Mouse (Mus musculus): Measurements from ENCODE around the gene Map3k7cl. TPM values are rescaled to one million over a fixed set of nuclear protein-coding genes. Genes with fewer than 3 reads are reported as not detected.

Gene Map3k7cl
- total RNA-seq, 1 experiment from 2014 or later: 0.82 TPM

DNA sequence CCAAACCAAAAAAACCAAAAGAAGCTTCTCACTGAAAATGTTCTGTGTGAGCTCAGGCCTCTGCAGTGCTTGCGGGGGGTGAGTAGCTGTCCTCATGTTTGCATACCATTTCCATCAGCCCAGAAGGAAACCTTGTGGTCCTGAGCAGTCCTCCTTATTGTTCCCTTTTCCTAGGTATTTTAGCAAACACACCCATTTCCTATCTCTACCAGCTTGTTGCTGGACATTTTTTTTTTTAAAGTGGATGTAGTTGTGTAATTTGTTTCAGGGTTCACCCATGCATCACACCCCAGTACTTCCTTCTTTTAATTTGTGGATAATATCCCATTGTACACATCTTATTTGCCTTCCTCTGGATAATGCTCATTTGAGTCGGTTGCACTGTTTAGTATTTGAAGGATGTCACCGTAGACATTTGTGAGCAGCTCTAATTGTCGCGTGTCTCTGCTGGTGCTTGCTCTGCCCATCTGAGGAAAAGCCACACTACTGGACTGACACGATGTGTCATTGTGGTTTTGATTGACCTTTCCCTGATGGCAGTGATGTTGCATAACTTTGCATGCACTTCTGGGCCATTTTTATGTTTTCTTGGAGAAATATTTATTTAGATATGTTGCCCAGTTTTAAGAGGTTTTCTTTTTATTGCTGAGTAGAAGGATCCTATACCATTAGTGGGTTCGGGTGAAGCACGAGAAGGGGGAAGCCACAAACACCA, 32.6 kb downstream of the Map3k7cl start:
- no peak for DNase-seq

DNA sequence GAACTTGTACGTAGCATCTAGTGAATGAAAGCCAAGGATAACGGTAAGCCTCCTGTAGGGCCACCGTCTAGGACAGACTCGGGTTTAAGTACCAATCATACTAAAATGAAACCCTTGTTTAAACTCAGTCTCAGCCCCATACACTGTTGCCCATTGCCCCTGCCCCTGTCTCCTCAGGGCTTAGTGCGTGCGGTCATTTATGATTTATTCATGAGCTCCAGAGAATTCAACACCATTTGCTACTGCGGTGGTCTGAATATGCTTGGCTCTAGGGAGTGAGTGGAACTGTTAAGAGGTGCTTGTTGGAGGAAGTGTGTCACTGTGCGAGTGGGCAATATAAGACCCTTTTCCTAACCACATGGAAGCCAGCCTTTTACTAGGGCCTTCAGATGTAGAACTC, 34.7 kb downstream of the Map3k7cl start:
- DNase-seq: no peak

DNA sequence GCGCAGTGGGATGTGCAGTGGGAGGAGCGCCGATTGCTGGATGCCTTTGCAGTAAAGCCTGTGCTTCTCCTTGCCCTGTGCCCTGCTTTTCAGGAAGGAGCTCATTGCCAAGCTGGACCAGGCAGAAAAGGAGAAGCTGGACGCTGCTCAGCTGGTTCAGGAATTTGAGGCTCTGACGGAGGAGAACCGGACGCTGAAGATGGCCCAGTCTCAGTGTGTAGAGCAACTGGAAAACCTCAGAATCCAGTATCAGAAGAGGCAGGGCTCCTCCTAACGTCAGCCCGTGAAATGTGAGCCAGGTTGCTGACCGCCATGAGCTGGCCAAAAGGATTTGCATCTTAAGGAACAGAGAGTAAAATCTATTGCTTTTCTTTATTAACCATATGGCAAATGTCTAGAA, 41.0 kb downstream of the Map3k7cl start:
- no peak for DNase-seq

DNA sequence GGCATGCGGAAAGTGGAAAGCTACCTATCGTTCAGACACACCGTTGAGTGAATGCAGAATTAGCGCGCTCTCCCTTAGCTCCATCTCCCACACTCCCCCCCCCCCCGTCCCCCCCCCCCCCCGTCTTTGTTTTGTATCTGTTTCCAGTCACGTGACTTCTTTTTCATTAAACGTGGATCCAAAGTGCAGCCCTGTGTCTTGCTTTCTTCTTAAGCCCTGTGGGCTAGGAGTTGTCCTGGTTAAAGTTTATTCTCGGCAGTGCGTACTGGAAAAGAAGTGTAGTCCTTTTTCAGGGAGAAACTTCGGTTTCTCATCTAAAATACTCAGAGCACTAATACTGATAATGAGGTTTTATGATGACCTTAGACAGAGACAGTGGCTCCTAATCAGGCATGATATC, 42.0 kb downstream of the Map3k7cl start:
- no peak for DNase-seq

DNA sequence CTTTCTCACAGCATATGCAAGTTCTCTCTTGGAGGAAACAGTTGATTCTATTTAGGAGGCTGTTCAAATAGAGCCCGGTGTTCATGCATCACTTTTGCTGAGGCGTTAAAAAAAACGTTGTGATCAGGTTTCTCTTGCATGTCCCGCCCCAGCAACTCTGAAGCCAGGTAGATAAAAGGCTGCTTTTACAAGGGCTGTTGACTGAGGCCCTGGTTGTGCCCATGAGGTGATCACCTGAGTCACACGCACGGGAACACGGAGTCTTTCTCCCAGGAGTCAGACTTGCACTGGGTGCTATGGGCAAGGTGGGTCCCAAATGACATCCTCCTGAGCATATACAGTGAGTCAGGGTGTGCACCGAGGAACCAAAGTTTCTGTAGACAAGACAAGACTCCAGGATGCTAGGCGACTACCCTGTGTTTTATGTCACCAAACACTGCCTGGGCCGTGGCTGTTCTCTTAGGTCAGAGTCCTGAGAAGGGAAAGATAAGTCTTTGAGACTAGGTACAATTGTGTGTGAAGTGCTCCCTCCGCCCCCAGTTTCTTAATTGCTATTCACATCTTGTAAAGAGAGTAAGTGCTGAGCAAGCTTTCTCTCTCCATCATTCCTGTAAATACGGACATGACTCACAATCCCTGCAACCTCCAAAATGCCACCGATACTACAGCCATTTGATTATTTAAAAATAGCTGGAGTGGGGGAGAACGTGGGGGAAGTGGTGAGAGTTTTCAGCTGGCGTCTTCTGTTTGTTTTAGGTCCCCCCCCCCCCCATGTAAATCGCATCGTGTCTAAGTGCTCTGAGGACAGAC, 49.8 kb downstream of the Map3k7cl start:
- DNase-seq: no peak

DNA sequence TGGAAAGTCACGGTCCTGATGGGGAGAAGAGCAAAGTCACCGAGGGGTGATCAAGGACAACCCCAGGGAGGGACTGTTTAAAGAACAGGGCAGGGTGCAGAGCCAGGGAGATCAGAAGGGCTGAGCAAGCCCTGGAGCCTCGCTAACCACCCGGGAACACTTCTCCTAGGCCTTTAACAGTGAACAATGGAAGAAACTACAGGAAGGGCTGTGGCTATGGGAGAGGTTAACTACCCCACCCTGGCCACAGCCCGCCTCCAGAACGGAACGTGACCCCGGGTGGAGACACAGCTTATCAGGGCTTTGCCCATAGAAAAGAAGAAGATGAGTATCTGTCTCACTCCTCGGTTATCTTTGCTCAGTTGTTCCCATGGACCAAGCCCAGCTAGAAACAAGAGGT, 50.9 kb downstream of the Map3k7cl start:
- DNase-seq: no peak

DNA sequence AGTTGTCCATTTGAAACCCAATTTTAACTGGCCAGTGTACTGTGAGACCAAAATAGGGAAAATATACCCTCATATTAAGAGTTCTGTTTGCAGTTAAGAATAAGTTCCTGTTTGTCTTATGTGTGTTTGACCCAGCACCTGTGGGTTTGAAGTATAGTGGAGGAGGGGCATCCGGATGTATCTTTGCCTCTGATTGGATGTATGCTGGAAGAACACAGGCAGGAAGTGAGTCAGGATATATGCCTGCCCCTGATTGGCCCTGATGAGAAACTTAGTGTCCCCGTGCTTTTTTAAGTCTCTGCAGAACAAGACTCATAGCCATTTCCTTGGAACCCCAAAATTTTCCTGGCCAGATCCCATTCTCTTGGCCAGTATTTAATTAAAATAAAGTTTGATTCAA, 51.8 kb downstream of the Map3k7cl start:
- no peak for DNase-seq

DNA sequence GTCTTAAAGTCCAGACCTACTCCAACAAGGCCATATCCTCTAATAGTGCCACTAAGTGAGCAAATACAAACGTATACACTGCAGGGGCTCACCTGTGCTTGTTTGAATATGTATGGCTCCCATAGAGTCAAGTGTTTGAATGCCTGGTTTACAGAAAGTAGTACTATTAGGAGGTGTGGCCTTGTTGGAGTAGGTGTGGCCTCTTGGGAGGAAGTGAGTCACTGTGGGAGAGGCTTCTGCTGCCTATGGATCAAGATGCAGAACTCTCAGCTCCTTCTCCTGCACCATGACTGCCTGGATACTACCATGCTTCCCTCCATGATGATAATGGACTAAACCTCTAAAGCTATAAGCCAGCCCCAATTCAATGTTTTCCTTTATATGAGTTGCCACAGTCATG, 54.3 kb downstream of the Map3k7cl start:
- DNase-seq: no peak

DNA sequence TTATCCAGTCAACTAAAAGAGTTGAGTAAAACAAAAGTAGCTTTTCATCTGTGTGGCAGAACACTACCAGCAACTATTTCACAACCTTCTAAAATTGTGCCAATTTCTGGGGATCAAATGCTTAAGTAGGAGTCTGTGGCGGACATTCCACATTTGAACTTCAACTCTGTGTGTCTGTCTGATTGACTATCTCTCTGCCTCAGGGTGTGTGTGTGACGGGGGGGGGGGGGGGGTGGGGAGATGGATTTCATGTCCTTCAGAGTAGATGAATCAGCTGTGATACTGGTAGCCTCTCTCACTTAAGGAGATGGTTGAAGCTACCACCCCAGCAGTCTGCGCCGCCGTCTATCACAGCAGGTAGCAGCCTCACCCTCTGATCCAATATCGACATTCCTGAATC, 54.8 kb downstream of the Map3k7cl start:
- no peak for DNase-seq

DNA sequence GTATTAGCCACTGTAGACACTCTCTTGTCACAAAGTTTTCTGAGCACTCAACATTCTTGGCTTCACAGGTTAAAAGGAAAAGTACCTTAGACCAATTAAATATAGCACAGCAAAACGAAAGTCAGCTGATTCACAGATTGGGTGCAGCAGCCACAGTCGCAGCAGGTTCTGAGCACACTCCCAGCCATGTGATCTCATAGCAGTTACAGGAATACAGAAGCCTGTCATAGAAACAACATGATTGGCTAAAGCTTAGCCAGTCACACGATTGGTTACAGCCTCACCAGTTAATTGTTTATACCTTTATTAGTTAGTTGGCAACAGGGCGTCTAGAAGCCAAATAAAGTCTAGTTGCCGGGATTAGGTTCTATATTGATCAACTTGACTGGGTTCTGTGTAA, 57.0 kb downstream of the Map3k7cl start:
- DNase-seq: no peak

DNA sequence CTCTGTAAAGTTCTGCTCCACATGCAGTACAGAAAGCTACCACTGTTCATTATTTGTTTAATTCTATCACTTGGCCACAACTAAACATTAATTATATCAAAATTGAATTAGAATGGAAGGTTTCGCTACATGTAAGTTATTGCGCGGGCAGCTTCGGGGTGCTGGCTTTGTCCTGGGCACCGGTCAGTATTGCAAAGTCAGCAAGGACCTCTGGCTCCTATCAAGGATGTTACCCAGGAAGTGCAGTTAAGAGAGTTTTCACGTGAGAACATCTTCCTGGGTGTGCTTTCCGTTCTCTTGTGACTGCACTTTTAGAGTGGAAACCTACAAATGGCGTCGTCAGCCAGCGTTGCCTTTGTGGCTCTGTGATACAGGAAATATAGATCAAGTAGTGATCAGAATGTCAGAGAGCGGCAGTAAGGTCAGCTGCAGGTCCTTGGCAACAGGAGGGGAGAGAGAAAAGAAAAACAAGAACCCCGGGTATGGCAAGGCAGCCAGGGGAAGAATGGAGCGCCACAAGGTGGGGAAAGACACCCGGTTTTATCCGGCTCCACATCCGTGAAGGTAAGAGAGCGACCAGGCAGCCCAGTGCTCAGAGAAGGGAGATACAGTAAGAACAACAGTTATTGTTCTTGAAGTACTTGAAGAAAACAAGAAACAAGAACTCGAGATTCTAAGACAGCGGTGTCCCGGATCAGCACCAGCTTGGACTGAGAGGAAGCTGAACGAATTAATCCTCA, 57.6 kb downstream of the Map3k7cl start:
- DNase-seq: no peak

DNA sequence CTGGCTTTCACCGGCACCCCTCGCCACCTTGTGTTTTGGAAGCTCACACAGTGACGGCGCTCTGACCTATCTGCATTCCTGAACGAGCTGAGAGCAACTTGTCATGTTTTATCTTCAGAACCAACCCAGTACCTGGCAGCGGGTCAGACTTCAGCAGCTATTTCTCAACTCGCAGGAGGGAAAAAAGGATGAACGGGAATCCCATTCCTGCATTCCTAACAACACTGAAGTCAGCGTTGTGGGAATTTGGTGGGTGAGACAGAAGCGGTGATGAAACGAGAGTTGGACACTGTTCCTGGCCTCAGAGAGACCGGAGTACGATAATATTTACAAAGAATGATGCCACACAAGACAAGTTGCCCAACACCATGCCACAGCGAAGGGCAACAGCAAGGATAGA, 58.3 kb downstream of the Map3k7cl start:
- peak; percentile 23 for DNase-seq

DNA sequence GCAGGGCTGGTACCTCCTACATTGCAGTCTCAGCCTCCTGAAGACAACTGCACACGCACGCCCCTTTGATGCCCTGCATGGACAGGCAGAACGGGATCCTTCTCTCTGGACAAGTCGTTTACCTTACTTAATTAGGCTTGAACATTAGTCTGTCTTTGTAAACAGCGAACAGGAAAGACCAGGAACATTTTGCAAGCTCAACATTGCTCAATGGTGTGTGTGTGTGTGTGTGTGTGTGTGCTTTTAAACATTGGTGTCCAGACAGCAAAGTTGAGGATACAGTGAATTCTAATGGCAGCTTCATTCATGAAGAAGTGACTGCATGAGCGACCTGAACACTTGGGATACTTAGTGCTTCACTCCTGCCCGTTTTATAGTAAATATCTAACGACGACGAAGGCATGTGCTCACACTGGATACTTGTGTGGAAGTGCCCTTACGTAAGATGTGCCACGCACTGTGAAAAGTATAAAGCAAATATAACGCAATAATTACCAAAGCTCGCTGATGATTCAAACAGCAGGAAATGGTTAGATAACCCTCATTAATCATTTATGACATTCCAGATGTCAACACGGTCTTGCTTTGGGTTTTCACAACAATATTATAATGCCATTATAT, 59.2 kb downstream of the Map3k7cl start:
- no peak for DNase-seq

DNA sequence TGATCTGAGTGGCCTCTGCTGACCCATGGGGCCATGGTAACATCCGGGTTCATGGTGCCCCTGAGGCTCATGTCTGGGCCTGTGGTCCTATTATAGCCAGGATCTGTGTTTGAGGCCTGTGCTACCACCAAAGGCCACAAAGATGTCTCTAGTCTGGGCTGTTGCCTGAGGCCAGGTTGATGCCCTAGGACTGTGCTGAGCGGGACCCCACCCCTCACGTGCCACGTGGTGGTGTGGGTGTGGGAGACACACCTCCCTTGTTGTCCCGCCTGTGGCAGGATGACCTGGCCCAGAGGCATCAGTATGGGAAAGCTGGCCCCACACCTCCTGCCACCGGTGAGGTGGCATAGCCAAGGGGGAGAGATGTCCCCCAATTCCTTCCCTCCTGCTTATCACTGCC, 64.2 kb downstream of the Map3k7cl start:
- DNase-seq: no peak

DNA sequence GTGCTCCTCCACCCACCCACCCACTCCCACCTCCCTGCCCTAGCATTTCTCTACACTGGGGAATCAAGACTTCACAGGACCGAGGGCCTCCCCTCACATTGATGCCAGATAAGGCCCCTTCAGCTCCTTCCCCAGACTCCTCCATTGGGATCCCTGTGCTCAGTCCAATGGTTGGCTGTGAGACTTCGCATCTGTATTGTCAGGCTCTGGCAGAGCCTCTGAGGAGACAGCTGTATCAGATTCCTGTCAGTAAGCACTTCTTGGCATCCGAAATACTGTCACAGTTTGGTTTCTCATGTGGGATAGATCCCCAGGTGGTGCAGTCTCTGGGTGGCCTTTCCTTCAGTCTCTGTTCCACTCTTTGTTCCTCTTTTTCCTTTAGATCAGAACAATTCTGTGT, 68.1 kb downstream of the Map3k7cl start:
- no peak for DNase-seq

DNA sequence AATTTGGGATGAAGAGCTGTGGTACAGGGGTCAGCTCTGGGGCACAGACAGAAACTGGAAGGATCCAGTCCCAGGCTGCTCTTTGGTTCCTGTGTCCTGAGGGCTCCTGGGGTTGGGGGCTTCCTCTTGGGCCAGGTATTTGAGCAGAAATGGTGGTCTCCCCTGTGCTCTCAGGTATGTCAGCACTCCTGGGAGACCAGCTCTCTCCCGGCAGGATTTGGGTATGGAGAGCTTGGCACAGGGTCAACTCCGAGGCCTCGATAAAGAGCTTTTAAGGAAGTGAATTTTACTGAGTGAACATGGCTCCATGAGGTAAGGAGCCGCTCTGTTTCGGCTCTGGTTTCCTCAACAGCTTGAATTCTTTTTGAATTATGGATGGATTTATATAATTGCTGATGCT, 70.8 kb downstream of the Map3k7cl start:
- no peak for DNase-seq

DNA sequence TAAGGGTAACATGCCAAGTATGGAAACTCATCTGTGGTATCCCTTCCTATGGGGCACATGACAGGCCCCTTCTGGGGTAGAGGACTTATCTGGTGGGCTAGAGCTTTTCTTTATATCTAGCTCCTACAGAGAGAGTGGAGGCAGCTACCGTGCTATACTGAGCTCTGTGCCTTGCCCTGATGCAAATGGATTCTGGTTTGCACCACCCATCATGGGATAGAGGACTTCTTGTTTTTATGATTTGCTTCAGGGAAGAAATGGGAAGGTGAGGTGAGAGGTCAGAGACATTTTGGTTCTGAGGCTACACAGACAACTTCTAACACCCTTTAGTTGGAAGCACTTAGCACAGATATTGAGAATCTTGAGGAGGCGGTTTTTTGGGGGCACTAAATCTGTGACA, 71.8 kb downstream of the Map3k7cl start:
- DNase-seq: no peak

DNA sequence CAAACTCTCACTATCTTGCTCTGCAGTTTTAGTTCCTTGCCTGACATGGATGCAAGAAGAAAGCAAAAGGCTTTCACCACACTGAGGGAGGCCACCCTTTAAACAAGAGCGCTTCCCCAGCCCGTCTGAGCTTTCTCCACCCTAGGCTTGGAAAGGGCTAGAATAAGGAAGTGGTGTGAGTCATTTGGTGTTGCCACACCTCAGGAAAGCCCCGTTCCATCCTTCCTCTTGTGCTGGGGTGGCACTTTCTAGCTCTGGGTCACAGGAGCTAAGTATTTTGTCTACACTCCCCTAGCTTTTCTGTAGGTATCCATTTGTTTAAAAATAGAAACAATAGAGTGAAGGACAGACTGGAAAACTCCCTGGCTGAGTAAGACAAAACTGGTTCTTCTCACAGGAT, 72.2 kb downstream of the Map3k7cl start:
- no peak for DNase-seq

DNA sequence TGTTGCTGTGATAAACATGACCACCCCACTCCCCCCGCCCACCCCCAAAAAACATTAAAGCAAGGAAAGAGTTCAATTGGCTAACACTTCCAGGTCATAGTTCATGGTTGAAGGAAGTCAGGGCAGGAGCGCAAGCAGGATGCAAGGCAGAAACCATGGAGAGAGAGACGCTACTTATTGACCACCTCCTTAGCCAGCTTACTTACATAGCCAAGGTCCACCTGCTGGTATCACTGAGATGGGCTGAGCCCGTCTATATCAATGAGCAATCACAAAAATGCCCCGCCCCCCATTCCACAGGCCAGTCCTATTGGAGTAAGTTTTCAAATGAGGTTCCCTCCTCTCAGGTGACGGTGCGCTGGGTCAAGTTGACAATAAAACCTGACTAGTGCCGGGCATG, 72.7 kb downstream of the Map3k7cl start:
- no peak for DNase-seq

DNA sequence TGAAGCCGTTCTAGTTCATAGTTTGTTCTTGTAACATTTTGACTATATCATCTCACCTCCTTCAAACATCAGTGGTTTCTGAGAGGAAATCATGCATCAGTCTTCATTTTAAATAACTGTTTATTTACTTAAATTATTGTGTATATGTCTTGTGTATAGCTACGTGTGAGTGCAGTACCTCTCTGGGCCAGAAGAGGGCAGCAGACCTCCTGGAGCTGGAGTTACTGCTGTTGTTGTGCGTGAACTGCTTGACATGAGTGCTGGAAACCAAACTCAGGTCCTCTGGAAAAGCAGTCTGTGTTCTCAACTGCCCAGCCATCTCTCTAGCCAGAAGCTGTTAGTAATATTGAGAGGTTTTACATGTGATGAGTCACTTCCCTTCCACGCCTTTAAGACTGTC, 73.6 kb downstream of the Map3k7cl start:
- no peak for DNase-seq

DNA sequence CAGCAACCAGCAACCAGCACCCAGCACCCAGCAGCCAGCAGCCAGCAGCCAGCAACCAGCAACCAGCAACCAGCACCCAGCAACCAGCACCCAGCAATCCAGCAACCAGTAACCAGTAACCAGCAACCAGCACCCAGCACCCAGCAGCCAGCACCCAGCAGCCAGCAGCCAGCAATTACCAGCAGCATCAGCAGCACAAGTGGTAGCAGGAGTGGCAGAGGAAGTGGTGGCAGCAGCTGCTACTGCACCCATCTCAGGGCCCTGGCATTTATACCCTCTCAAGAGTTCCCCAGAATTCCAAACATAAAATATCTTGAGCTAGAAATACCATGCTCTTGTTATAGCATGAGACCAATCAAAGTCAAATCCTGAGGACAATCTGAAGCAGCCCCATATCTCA, 81.6 kb downstream of the Map3k7cl start:
- DNase-seq: no peak

DNA sequence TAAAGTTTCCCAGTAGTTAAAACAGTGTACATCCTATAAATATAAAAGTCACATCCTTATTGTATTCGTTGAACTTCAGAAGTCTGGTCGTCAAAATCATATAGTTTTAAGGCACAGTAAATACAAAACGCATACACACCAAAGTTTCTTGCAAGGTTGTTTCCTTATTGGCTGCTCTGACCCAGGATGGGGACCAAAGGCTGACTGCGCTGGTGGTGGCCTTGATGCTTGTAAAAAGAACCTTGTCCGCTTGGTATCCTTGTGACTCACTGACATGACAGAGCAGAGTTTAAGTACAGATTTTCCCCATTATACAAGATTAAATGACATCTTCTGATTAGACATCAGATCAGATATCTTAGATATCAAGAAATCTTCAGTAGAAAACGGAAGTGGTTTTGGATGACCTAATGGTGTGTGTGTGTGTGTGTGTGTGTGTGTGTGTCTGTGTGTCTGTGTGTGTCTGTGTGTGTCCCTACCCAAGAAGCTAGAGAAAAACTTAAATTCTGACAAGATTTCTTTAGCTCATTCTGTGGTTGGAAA, 82.2 kb downstream of the Map3k7cl start:
- peak; percentile 47 for DNase-seq

DNA sequence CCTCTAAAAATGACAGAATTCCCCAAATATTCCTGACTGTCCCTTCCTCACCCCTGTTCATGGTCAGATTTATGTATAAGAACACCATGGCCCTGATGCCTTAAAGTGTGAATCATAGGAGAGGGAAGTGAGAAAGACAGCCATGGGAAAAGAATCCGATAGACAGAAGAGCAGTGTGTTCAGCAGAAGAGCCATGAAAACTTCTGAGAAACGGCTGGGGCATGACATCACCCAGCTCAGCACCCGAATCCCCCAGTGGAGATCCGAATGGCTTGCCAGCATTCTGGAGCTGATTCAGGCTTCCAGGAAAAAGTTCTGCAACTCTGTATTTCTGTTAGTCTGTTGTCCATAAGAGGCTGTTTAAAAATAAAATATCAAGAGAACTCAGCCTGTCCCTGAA, 82.7 kb downstream of the Map3k7cl start:
- peak; percentile 54 for DNase-seq
